Mouse (Mus musculus): Measurements from ENCODE around the gene Rbms1. TPM values are rescaled to one million over a fixed set of nuclear protein-coding genes. Genes with fewer than 3 reads are reported as not detected.

Rbms1 gene
- polyA plus RNA-seq, 1 experiment, result 94.8 TPM

GRCm38 (mm10) chr2:60766420-60766819, 196.6 kb downstream of the Rbms1 start:
- WGBS, result 93% methylated on average over 8 of the region's 8 CpGs
- H3K36me3 ChIP-seq (ENCODE audit: control insufficient read depth, insufficient read depth, low read length), result peaks cover 18% of the 10 kb centered on the region
- H3K27me3 ChIP-seq (ENCODE audit: control insufficient read depth, insufficient read depth, low read length), result no peaks in the 10 kb centered on the region
- no peak overlapping the region for H3K27ac ChIP-seq (ENCODE audit: insufficient read depth, low read length)
- no peak for DNase-seq (ENCODE audit: low read depth in 1 of 2, low spot score in 2 of 2)
- H3K4me1 ChIP-seq (ENCODE audit: control insufficient read depth, insufficient read depth, insufficient read length), result no peaks in the 10 kb centered on the region
- H3K4me3 ChIP-seq (ENCODE audit: extremely low read depth, insufficient read depth, insufficient read length), result no peak overlapping the region
- TF ChIP-seq POLR2A (IDR thresholded peaks at IDR 0.05; ENCODE audit: low read depth, low read length), result no peak
- TF ChIP-seq CTCF (IDR thresholded peaks at IDR 0.05; ENCODE audit: extremely low read depth, insufficient read depth, insufficient read length, insufficient replicate concordance), result no peak

GRCm38 (mm10) chr2:60756218-60756617, 206.8 kb downstream of the Rbms1 start:
- WGBS, result 95% methylated on average over 9 of the region's 9 CpGs
- H3K4me1 ChIP-seq (ENCODE audit: control insufficient read depth, insufficient read depth, insufficient read length), result 0 out of 2 replicates have a peak, but pooled peaks cover 2% of the 10 kb centered on the region
- no peak for DNase-seq (ENCODE audit: low read depth in 1 of 2, low spot score in 2 of 2)
- no peak overlapping the region for H3K27ac ChIP-seq (ENCODE audit: insufficient read depth, low read length)
- no peaks in the 10 kb centered on the region for H3K27me3 ChIP-seq (ENCODE audit: control insufficient read depth, insufficient read depth, low read length)
- TF ChIP-seq POLR2A (IDR thresholded peaks at IDR 0.05; ENCODE audit: low read depth, low read length), result no peak
- TF ChIP-seq CTCF (IDR thresholded peaks at IDR 0.05; ENCODE audit: extremely low read depth, insufficient read depth, insufficient read length, insufficient replicate concordance), result no peak
- H3K36me3 ChIP-seq (ENCODE audit: control insufficient read depth, insufficient read depth, low read length), result peaks cover 17% of the 10 kb centered on the region
- no peak overlapping the region for H3K4me3 ChIP-seq (ENCODE audit: extremely low read depth, insufficient read depth, insufficient read length)

GRCm38 (mm10) chr2:60755101-60755500, 207.9 kb downstream of the Rbms1 start:
- Histone ChIP-seq H3K27ac (ENCODE audit: insufficient read depth, low read length) (no peak overlapping the region), H3K36me3 (ENCODE audit: control insufficient read depth, insufficient read depth, low read length) (peaks cover 17% of the 10 kb centered on the region), H3K4me1 (ENCODE audit: control insufficient read depth, insufficient read depth, insufficient read length) (0 out of 2 replicates have a peak, but pooled peaks cover 2% of the 10 kb centered on the region), H3K27me3 (ENCODE audit: control insufficient read depth, insufficient read depth, low read length) (no peaks in the 10 kb centered on the region), H3K4me3 (ENCODE audit: extremely low read depth, insufficient read depth, insufficient read length) (no peak overlapping the region)
- TF ChIP-seq POLR2A (IDR thresholded peaks at IDR 0.05; ENCODE audit: low read depth, low read length) (no peak), CTCF (IDR thresholded peaks at IDR 0.05; ENCODE audit: extremely low read depth, insufficient read depth, insufficient read length, insufficient replicate concordance) (no peak)
- no peak for DNase-seq (ENCODE audit: low read depth in 1 of 2, low spot score in 2 of 2)
- 97% methylated on average over 7 of the region's 7 CpGs for WGBS

- H3K27me3 ChIP-seq (ENCODE audit: control insufficient read depth, insufficient read depth, low read length), result no peaks in the 10 kb centered on the region
- WGBS, result 86% methylated on average over 9 of the region's 9 CpGs
These were observed 211.7 kb downstream of the Rbms1 start for GRCm38 (mm10) chr2:60751274-60751673.

GRCm38 (mm10) chr2:60750591-60750990, 212.4 kb downstream of the Rbms1 start:
- H3K27ac ChIP-seq (ENCODE audit: insufficient read depth, low read length), result no peak overlapping the region
- no peaks in the 10 kb centered on the region for H3K4me1 ChIP-seq (ENCODE audit: control insufficient read depth, insufficient read depth, insufficient read length)
- TF ChIP-seq CTCF (IDR thresholded peaks at IDR 0.05; ENCODE audit: extremely low read depth, insufficient read depth, insufficient read length, insufficient replicate concordance), result no peak
- no peak for TF ChIP-seq POLR2A (IDR thresholded peaks at IDR 0.05; ENCODE audit: low read depth, low read length)
- DNase-seq (ENCODE audit: low read depth in 1 of 2, low spot score in 2 of 2), result no peak
- H3K36me3 ChIP-seq (ENCODE audit: control insufficient read depth, insufficient read depth, low read length), result peaks cover 10% of the 10 kb centered on the region
- WGBS, result 63% methylated on average over 3 of the region's 3 CpGs
- H3K4me3 ChIP-seq (ENCODE audit: extremely low read depth, insufficient read depth, insufficient read length), result no peak overlapping the region
- H3K27me3 ChIP-seq (ENCODE audit: control insufficient read depth, insufficient read depth, low read length), result no peaks in the 10 kb centered on the region

More at GRCm38 (mm10) chr2:60751274-60751673, 211.7 kb downstream of the Rbms1 start:
- TF ChIP-seq POLR2A (IDR thresholded peaks at IDR 0.05; ENCODE audit: low read depth, low read length) (no peak), CTCF (IDR thresholded peaks at IDR 0.05; ENCODE audit: extremely low read depth, insufficient read depth, insufficient read length, insufficient replicate concordance) (no peak)
- no peak for DNase-seq (ENCODE audit: low read depth in 1 of 2, low spot score in 2 of 2)
- no peak overlapping the region for H3K4me3 ChIP-seq (ENCODE audit: extremely low read depth, insufficient read depth, insufficient read length)
- no peak overlapping the region for H3K27ac ChIP-seq (ENCODE audit: insufficient read depth, low read length)
- peaks cover 15% of the 10 kb centered on the region for H3K36me3 ChIP-seq (ENCODE audit: control insufficient read depth, insufficient read depth, low read length)
- H3K4me1 ChIP-seq (ENCODE audit: control insufficient read depth, insufficient read depth, insufficient read length), result no peaks in the 10 kb centered on the region

GRCm38 (mm10) chr2:60748585-60748984, 214.4 kb downstream of the Rbms1 start:
- no peak for DNase-seq (ENCODE audit: low read depth in 1 of 2, low spot score in 2 of 2)
- TF ChIP-seq POLR2A (IDR thresholded peaks at IDR 0.05; ENCODE audit: low read depth, low read length) (no peak), CTCF (IDR thresholded peaks at IDR 0.05; ENCODE audit: extremely low read depth, insufficient read depth, insufficient read length, insufficient replicate concordance) (no peak)
- 86% methylated on average over 1 of the region's 1 CpGs for WGBS
- no peak overlapping the region for H3K4me3 ChIP-seq (ENCODE audit: extremely low read depth, insufficient read depth, insufficient read length)
- no peaks in the 10 kb centered on the region for H3K27me3 ChIP-seq (ENCODE audit: control insufficient read depth, insufficient read depth, low read length)
- peaks cover 4% of the 10 kb centered on the region; the same call in 1 of the 2 replicates for H3K36me3 ChIP-seq (ENCODE audit: control insufficient read depth, insufficient read depth, low read length)
- H3K27ac ChIP-seq (ENCODE audit: insufficient read depth, low read length), result no peak overlapping the region
- no peaks in the 10 kb centered on the region for H3K4me1 ChIP-seq (ENCODE audit: control insufficient read depth, insufficient read depth, insufficient read length)

GRCm38 (mm10) chr2:60747590-60747989, 215.4 kb downstream of the Rbms1 start:
- no peak for TF ChIP-seq POLR2A (IDR thresholded peaks at IDR 0.05; ENCODE audit: low read depth, low read length)
- TF ChIP-seq CTCF (IDR thresholded peaks at IDR 0.05; ENCODE audit: extremely low read depth, insufficient read depth, insufficient read length, insufficient replicate concordance), result no peak
- no peak overlapping the region for H3K27ac ChIP-seq (ENCODE audit: insufficient read depth, low read length)
- peaks cover 2% of the 10 kb centered on the region; the same call in 1 of the 2 replicates for H3K36me3 ChIP-seq (ENCODE audit: control insufficient read depth, insufficient read depth, low read length)
- H3K4me1 ChIP-seq (ENCODE audit: control insufficient read depth, insufficient read depth, insufficient read length), result no peaks in the 10 kb centered on the region
- WGBS, result 81% methylated on average over 3 of the region's 3 CpGs
- no peak overlapping the region for H3K4me3 ChIP-seq (ENCODE audit: extremely low read depth, insufficient read depth, insufficient read length)
- DNase-seq (ENCODE audit: low read depth in 1 of 2, low spot score in 2 of 2), result no peak
- no peaks in the 10 kb centered on the region for H3K27me3 ChIP-seq (ENCODE audit: control insufficient read depth, insufficient read depth, low read length)
